Mouse (Mus musculus): ENCODE data around the gene Cyb561a3. TPM values are rescaled to one million over a fixed set of nuclear protein-coding genes. Genes with fewer than 3 reads are reported as not detected.

Gene Cyb561a3
- polyA plus RNA-seq, 1 experiment from 2014 or later: 22.1 TPM

GRCm38 (mm10) chr19:10585112-10585511, 8.1 kb downstream of the Cyb561a3 start:
- 93% methylated on average over 8 of the region's 8 CpGs for whole genome bisulfite sequencing

GRCm38 (mm10) chr19:10587231-10587630, 10.3 kb downstream of the Cyb561a3 start:
- ATAC-seq: no peak
- Histone ChIP-seq H3K4me1 (ENCODE audit: control insufficient read depth, insufficient read depth, low read depth, low read length) (no peaks in the 10 kb centered on the region), H3K27me3 (replicated peaks; ENCODE audit: control insufficient read depth, insufficient read depth, low read length) (no peaks in the 10 kb centered on the region), H3K27ac (ENCODE audit: low read depth, low read length) (no peak overlapping the region), H3K9me3 (ENCODE audit: control insufficient read depth, low read length) (no peaks in the 10 kb centered on the region), H3K4me2 (ENCODE audit: low read length) (no peak overlapping the region), H3K9ac (ENCODE audit: low read depth, low read length) (no peak overlapping the region), H3K36me3 (ENCODE audit: control insufficient read depth, insufficient read depth, low read length) (peaks cover 9% of the 10 kb centered on the region; the same call in 1 of the 2 replicates), H3K4me3 (ENCODE audit: low read length) (no peak overlapping the region)
- 87% methylated on average over 8 of the region's 8 CpGs for WGBS

More at GRCm38 (mm10) chr19:10585112-10585511, 8.1 kb downstream of the Cyb561a3 start:
- ATAC-seq: no peak
- 0 out of 2 replicates have a peak, but pooled peaks cover 3% of the 10 kb centered on the region for H3K36me3 ChIP-seq (ENCODE audit: control insufficient read depth, insufficient read depth, low read length)
- no peak overlapping the region for H3K27ac ChIP-seq (ENCODE audit: low read depth, low read length)
- no peaks in the 10 kb centered on the region for H3K4me1 ChIP-seq (ENCODE audit: control insufficient read depth, insufficient read depth, low read depth, low read length)
- H3K4me2 ChIP-seq (ENCODE audit: low read length): no peak overlapping the region
- H3K27me3 ChIP-seq (replicated peaks; ENCODE audit: control insufficient read depth, insufficient read depth, low read length): no peaks in the 10 kb centered on the region
- no peak overlapping the region for H3K9ac ChIP-seq (ENCODE audit: low read depth, low read length)
- H3K4me3 ChIP-seq (ENCODE audit: low read length): no peak overlapping the region
- no peaks in the 10 kb centered on the region for H3K9me3 ChIP-seq (ENCODE audit: control insufficient read depth, low read length)

DNA sequence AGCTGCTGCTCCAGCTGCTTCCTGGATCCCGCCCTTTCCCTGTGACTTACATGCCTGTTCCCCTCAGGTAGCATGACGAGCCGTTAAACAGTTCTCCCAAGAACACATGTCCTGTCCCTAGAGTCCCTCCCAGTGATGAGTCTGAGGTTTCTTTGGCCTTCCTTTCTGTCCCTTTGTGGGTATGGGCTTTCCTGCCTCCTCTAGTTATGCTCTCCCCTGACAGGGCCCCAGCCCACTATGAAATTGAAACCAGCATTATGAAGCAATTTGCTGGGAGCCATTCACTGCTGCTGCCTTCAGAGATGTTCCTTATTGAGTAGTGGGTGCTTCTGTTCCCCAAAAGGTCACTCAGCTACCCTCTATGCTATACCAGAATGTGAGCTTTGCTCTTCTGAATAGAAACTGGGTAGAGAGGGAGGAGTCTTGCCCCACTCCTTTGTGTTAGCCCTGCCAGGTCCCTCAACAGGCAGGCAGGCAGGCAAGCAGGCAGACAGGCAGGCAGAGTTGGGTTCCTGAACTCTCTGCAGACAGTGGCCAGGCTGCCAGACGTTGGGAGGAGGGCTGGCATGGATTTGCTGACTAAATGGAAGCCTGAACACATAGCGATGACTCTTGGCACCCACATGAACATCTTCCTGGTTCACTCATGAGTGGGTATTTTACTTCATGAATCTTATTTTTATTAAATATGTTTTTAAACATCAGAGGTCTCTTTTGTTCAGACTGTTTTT, 12.3 kb downstream of the Cyb561a3 start:
- Histone ChIP-seq H3K4me3 (ENCODE audit: low read length) (no peak overlapping the region), H3K4me1 (ENCODE audit: control insufficient read depth, insufficient read depth, low read depth, low read length) (no peaks in the 10 kb centered on the region), H3K27me3 (replicated peaks; ENCODE audit: control insufficient read depth, insufficient read depth, low read length) (no peaks in the 10 kb centered on the region), H3K9ac (ENCODE audit: low read depth, low read length) (no peak overlapping the region), H3K9me3 (ENCODE audit: control insufficient read depth, low read length) (no peaks in the 10 kb centered on the region), H3K4me2 (ENCODE audit: low read length) (no peak overlapping the region), H3K36me3 (ENCODE audit: control insufficient read depth, insufficient read depth, low read length) (peaks cover 14% of the 10 kb centered on the region), H3K27ac (ENCODE audit: low read depth, low read length) (no peak overlapping the region)
- WGBS: 66% methylated on average over 5 of the region's 5 CpGs
- ATAC-seq: no peak

DNA sequence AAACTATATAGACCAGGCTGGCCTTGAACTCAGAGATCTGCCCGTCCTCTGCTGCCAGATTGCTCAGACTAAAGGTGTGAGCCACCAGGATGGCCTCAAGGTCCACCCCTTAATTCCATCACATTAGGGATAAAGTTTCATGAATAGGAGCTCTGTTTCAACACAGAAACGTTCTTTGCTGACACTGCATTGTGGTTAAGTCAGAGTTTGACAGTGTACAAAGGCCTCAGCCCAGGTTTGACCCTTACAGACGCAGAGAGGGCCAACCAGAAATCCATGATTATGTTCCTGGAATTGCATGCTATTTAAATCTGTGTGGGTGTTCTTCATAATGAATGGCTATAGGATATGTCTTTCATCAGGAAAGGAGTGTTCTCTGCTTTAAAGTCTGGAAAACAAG, 13.3 kb downstream of the Cyb561a3 start:
- Histone ChIP-seq H3K9ac (ENCODE audit: low read depth, low read length) (no peak overlapping the region), H3K27ac (ENCODE audit: low read depth, low read length) (no peak overlapping the region), H3K4me1 (ENCODE audit: control insufficient read depth, insufficient read depth, low read depth, low read length) (no peaks in the 10 kb centered on the region), H3K36me3 (ENCODE audit: control insufficient read depth, insufficient read depth, low read length) (peaks cover 14% of the 10 kb centered on the region), H3K4me2 (ENCODE audit: low read length) (no peak overlapping the region), H3K27me3 (replicated peaks; ENCODE audit: control insufficient read depth, insufficient read depth, low read length) (no peaks in the 10 kb centered on the region), H3K9me3 (ENCODE audit: control insufficient read depth, low read length) (no peaks in the 10 kb centered on the region), H3K4me3 (ENCODE audit: low read length) (no peak overlapping the region)
- 72% methylated on average over 3 of the region's 3 CpGs for WGBS
- no peak for ATAC-seq

DNA sequence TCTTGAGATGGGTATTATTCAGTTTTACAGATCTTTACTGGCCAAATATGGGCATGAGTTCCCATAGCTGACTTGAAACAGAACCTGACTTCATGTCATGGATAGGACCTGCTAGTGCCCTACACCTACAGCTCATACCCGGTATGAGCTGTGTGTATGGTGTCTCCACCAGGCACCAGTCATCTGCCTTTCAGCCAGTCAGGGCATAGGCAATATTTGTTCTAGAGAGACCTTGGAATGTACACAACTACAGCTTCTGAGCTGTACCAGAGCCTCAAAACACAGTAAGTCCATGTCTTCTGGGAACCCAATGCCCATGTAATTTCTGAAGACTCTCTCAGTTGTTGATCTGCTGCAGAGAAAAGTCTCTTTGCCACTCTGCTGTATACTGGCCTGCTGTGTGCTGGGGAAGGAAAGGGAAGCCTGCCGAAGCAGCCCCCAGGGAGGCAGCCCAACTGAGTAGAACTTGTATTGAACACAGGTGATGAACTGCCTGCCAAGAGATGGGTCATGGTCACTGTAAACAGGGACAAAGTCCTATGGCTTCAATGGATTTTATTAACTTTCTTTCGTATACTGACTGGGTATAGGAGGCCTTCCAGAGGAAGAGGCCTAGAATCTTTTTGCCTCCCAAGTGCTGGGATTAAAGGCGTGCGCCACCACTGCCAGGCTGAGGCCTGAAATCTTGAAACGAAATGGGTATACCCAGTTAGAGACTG, 14.8 kb downstream of the Cyb561a3 start:
- peaks cover 14% of the 10 kb centered on the region for H3K36me3 ChIP-seq (ENCODE audit: control insufficient read depth, insufficient read depth, low read length)
- 96% methylated on average over 6 of the region's 6 CpGs for WGBS
- no peaks in the 10 kb centered on the region for H3K4me1 ChIP-seq (ENCODE audit: control insufficient read depth, insufficient read depth, low read depth, low read length)
- H3K27ac ChIP-seq (ENCODE audit: low read depth, low read length): no peak overlapping the region
- H3K4me2 ChIP-seq (ENCODE audit: low read length): no peak overlapping the region
- H3K9ac ChIP-seq (ENCODE audit: low read depth, low read length): no peak overlapping the region
- no peaks in the 10 kb centered on the region for H3K27me3 ChIP-seq (replicated peaks; ENCODE audit: control insufficient read depth, insufficient read depth, low read length)
- ATAC-seq: no peak
- H3K9me3 ChIP-seq (ENCODE audit: control insufficient read depth, low read length): no peaks in the 10 kb centered on the region
- no peak overlapping the region for H3K4me3 ChIP-seq (ENCODE audit: low read length)

- peaks cover 13% of the 10 kb centered on the region for H3K36me3 ChIP-seq (ENCODE audit: control insufficient read depth, insufficient read depth, low read length)
- no peak overlapping the region for H3K9ac ChIP-seq (ENCODE audit: low read depth, low read length)
- no peaks in the 10 kb centered on the region for H3K9me3 ChIP-seq (ENCODE audit: control insufficient read depth, low read length)
- no peak overlapping the region for H3K4me3 ChIP-seq (ENCODE audit: low read length)
- no peak overlapping the region for H3K27ac ChIP-seq (ENCODE audit: low read depth, low read length)
- no peak for ATAC-seq
- 41% methylated on average over 3 of the region's 3 CpGs for WGBS
- H3K4me2 ChIP-seq (ENCODE audit: low read length): no peak overlapping the region
- no peaks in the 10 kb centered on the region for H3K27me3 ChIP-seq (replicated peaks; ENCODE audit: control insufficient read depth, insufficient read depth, low read length)
- peaks cover 8% of the 10 kb centered on the region for H3K4me1 ChIP-seq (ENCODE audit: control insufficient read depth, insufficient read depth, low read depth, low read length)
These were observed 21.2 kb downstream of the Cyb561a3 start for GRCm38 (mm10) chr19:10598188-10598587.

DNA sequence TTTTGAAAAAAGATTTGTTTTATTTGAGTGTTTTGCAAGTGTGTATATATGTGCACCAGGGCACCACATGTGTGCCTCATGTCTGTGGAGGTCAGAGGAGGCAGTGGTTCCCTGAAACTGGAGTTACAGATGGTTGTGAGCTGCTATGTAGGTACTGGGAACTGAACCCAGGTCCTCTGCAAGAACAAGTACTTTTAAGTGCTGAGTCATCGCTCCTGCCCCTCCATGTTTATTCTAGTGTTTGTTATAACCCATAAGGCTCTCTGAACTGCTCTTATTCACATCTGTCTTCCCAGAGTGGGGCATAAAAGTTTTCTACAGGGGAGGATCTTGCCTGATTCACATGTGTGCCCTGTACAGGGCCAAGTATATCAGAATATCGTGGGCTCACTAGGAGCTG, 22.7 kb downstream of the Cyb561a3 start:
- H3K9me3 ChIP-seq (ENCODE audit: control insufficient read depth, low read length): no peaks in the 10 kb centered on the region
- peaks cover 14% of the 10 kb centered on the region for H3K4me1 ChIP-seq (ENCODE audit: control insufficient read depth, insufficient read depth, low read depth, low read length)
- ATAC-seq: no peak
- H3K4me2 ChIP-seq (ENCODE audit: low read length): no peak overlapping the region
- H3K9ac ChIP-seq (ENCODE audit: low read depth, low read length): no peak overlapping the region
- H3K27me3 ChIP-seq (replicated peaks; ENCODE audit: control insufficient read depth, insufficient read depth, low read length): no peaks in the 10 kb centered on the region
- H3K4me3 ChIP-seq (ENCODE audit: low read length): no peak overlapping the region
- H3K27ac ChIP-seq (ENCODE audit: low read depth, low read length): no peak overlapping the region
- WGBS: 94% methylated on average over 2 of the region's 2 CpGs
- H3K36me3 ChIP-seq (ENCODE audit: control insufficient read depth, insufficient read depth, low read length): peaks cover 10% of the 10 kb centered on the region; the same call in 1 of the 2 replicates

GRCm38 (mm10) chr19:10602247-10602769, 25.3 kb downstream of the Cyb561a3 start:
- Histone ChIP-seq H3K36me3 (ENCODE audit: control insufficient read depth, insufficient read depth, low read length) (peaks cover 8% of the 10 kb centered on the region; the same call in 1 of the 2 replicates), H3K4me1 (ENCODE audit: control insufficient read depth, insufficient read depth, low read depth, low read length) (peaks cover 26% of the 10 kb centered on the region), H3K4me2 (ENCODE audit: low read length) (peak overlapping the region; percentile 74), H3K4me3 (ENCODE audit: low read length) (peak overlapping the region; percentile 35), H3K27ac (ENCODE audit: low read depth, low read length) (peak overlapping the region; percentile 90), H3K27me3 (replicated peaks; ENCODE audit: control insufficient read depth, insufficient read depth, low read length) (no peaks in the 10 kb centered on the region), H3K9ac (ENCODE audit: low read depth, low read length) (peak overlapping the region; percentile 70), H3K9me3 (ENCODE audit: control insufficient read depth, low read length) (no peaks in the 10 kb centered on the region)
- WGBS: 3% methylated on average over 6 of the region's 6 CpGs
- 0 out of 2 replicates have a peak, but pooled peaks have one; percentile 16 for ATAC-seq

DNA sequence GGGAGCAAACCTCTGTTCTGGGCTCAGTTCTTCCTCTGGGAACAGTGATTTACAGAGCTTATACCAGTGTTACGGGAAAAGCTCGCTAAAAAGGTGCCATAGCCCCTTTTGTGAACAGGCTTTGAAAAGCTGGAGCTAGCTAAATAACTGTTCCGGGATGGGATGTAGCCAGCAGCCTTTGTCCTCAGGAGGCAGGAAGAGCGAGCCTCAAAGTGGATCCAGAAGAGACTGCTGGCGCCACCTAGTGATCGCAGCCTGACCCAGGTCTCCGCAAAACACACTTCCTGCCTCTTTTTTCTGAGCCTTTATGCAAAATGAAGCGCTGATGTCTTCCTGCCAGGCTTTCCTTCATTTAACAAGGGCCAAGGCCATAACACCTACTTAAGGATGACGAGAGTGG, 25.8 kb downstream of the Cyb561a3 start:
- Histone ChIP-seq H3K27ac (ENCODE audit: low read depth, low read length) (peak overlapping the region; percentile 90), H3K9me3 (ENCODE audit: control insufficient read depth, low read length) (no peaks in the 10 kb centered on the region), H3K4me1 (ENCODE audit: control insufficient read depth, insufficient read depth, low read depth, low read length) (peaks cover 26% of the 10 kb centered on the region), H3K36me3 (ENCODE audit: control insufficient read depth, insufficient read depth, low read length) (peaks cover 10% of the 10 kb centered on the region; the same call in 1 of the 2 replicates), H3K4me3 (ENCODE audit: low read length) (peak overlapping the region; percentile 35), H3K9ac (ENCODE audit: low read depth, low read length) (peak overlapping the region; percentile 70), H3K4me2 (ENCODE audit: low read length) (peak overlapping the region; percentile 74), H3K27me3 (replicated peaks; ENCODE audit: control insufficient read depth, insufficient read depth, low read length) (no peaks in the 10 kb centered on the region)
- WGBS: 1% methylated on average over 9 of the region's 9 CpGs
- ATAC-seq: peak; percentile 56
